Mouse (Mus musculus) myocyte (in vitro differentiated cells): ENCODE data around the gene Serpinb6a.

Experiments
- CEBPB ChIP-seq: IDR thresholded peaks from 2 replicates; pipeline ENCODE4 v1.6.1; 2011; ENCODE audit warnings: mild to moderate bottlenecking, moderate library complexity; ENCODE audit not compliant: poor library complexity, insufficient read depth, severe bottlenecking
- E2F4 ChIP-seq: IDR thresholded peaks from one replicate; pipeline ENCODE4 v1.6.1; 2011; ENCODE audit warnings: mild to moderate bottlenecking, control low read depth, moderate library complexity; ENCODE audit not compliant: insufficient read depth
- MAX ChIP-seq: IDR thresholded peaks from one replicate; pipeline ENCODE4 v1.6.1; 2011; ENCODE audit warnings: low read depth, mild to moderate bottlenecking, control low read depth
- MYOD1 ChIP-seq, 3 experiments: IDR thresholded peaks; one replicate each; pipeline ENCODE4 v1.6.1; 2011; ENCODE audit warnings: control low read depth in 2 of 3, low read depth in 2 of 3, mild to moderate bottlenecking in 2 of 3, moderate library complexity in 1 of 3; ENCODE audit not compliant: insufficient read length in 2 of 3, control insufficient read depth in 1 of 3
- MYOG ChIP-seq, 3 experiments: IDR thresholded peaks; one replicate each; pipeline ENCODE4 v1.6.1; 2011; ENCODE audit warnings: control low read depth in 2 of 3, low read depth in 2 of 3, mild to moderate bottlenecking in 2 of 3; ENCODE audit not compliant: insufficient read length in 2 of 3, control insufficient read depth in 1 of 3, insufficient read depth in 1 of 3
- POLR2A ChIP-seq: IDR thresholded peaks from one replicate; pipeline ENCODE4 v1.6.1; 2011; ENCODE audit warnings: low read depth, mild to moderate bottlenecking, control low read depth, moderate library complexity; ENCODE audit not compliant: insufficient read length
- POLR2AphosphoS2 ChIP-seq: IDR thresholded peaks from one replicate; pipeline ENCODE4 v1.6.1; 2011; ENCODE audit warnings: low read depth, control low read depth; ENCODE audit not compliant: insufficient read length
- REST ChIP-seq: IDR thresholded peaks from one replicate; pipeline ENCODE4 v1.6.1; 2011; ENCODE audit warnings: mild to moderate bottlenecking, control low read depth, moderate library complexity; ENCODE audit not compliant: insufficient read depth, insufficient read length
- SRF ChIP-seq: IDR thresholded peaks from one replicate; pipeline ENCODE4 v1.6.1; 2011; ENCODE audit warnings: low read depth; ENCODE audit not compliant: control insufficient read depth, insufficient read length
- TCF12 ChIP-seq: IDR thresholded peaks from one replicate; pipeline ENCODE4 v1.6.1; 2011; ENCODE audit warnings: mild to moderate bottlenecking, control low read depth; ENCODE audit not compliant: poor library complexity, insufficient read depth, severe bottlenecking
- TCF3 ChIP-seq: IDR thresholded peaks from one replicate; pipeline ENCODE4 v1.6.1; 2011; ENCODE audit warnings: low read depth, control low read depth; ENCODE audit not compliant: insufficient read length
- USF1 ChIP-seq: IDR thresholded peaks from one replicate; pipeline ENCODE4 v1.6.1; 2011; ENCODE audit warnings: low read depth, mild to moderate bottlenecking, control low read depth, moderate library complexity

DNA sequence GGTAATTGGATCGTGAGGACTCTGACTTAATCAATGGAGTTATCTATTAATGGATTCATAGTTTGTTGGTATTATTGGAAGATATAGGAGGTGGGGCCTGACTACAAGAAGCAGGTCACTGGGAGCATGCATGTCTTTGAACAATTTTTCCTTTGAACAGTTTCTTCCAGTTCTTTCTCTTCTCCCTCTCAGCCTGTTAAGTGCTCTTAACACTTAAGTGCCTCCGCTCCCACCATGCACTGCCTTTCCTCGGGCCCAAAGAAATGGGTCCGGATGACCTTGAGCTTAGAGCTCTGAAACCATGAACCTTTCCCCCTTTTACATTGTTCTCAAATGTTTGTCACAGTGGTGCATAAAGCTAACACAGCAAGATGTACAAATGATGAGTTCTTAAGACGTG is 34.1 kb upstream of the Serpinb6a start:
- TF ChIP-seq USF1: no peak
- TF ChIP-seq POLR2A: no peak
- TF ChIP-seq MYOD1 (IDR thresholded peaks at IDR 0.05; ENCODE audit: control insufficient read depth in 1 of 3, insufficient read length in 2 of 3, low read depth in 2 of 3): no peak
- no peak for TF ChIP-seq E2F4
- no peak for TF ChIP-seq POLR2AphosphoS2
- TF ChIP-seq TCF12: no peak
- no peak for TF ChIP-seq MYOG (IDR thresholded peaks at IDR 0.05; ENCODE audit: control insufficient read depth in 1 of 3, insufficient read depth in 1 of 3, insufficient read length in 2 of 3, low read depth in 2 of 3)
- no peak for TF ChIP-seq MAX
- TF ChIP-seq CEBPB: no peak
- TF ChIP-seq SRF: no peak
- no peak for TF ChIP-seq TCF3
- TF ChIP-seq REST: no peak
